Mouse (Mus musculus) stomach, embryonic 14.5 days (tissue): ENCODE data around the gene Creld1. TPM values are rescaled to one million over a fixed set of nuclear protein-coding genes. Genes with fewer than 3 reads are reported as not detected.
A peak's percentile ranks its signal among the peaks of the same experiment; 100 is the strongest.

Experiments
- ATAC-seq: fragments of 200-750 bp; cut with Nextera tagmentation; 2 replicates; pipeline ENCODE4 v1.8.0; 2017; ENCODE audit warnings: low read depth, moderate TSS enrichment; ENCODE audit not compliant: insufficient number of reproducible peaks, insufficient read depth, low FRiP score
- H3K27ac ChIP-seq: fragments of 300-500 bp; sonication (generic); 2 replicates; pipeline ENCODE4 v1.5.1; 2014; ENCODE audit warnings: mild to moderate bottlenecking, low read length, moderate library complexity, mixed read lengths
- H3K27me3 ChIP-seq: fragments of 300-500 bp; sonication (generic); 2 replicates; pipeline ENCODE4 v1.6.1; 2014; ENCODE audit warnings: low read length, control low read depth, mixed read lengths; ENCODE audit not compliant: control insufficient read depth, insufficient read depth
- H3K36me3 ChIP-seq: fragments of 300-500 bp; sonication (generic); 2 replicates; pipeline ENCODE4 v1.6.1; 2014; ENCODE audit warnings: mild to moderate bottlenecking, control low read depth, low read length, moderate library complexity, mixed read lengths; ENCODE audit not compliant: control insufficient read depth, insufficient read depth
- H3K4me1 ChIP-seq: fragments of 300-500 bp; sonication (generic); 2 replicates; pipeline ENCODE4 v1.6.1; 2014; ENCODE audit warnings: low read length, control low read depth, mixed read lengths; ENCODE audit not compliant: control insufficient read depth, insufficient read depth
- H3K4me2 ChIP-seq: fragments of 300-500 bp; sonication (generic); replicated peaks from 2 replicates; pipeline ENCODE4 v1.6.1; 2014; ENCODE audit warnings: low read depth, low read length, control low read depth
- H3K4me3 ChIP-seq: fragments of 300-500 bp; sonication (generic); 2 replicates; pipeline ENCODE4 v1.5.1; 2014; ENCODE audit warnings: low read depth, low read length, control low read depth
- H3K9ac ChIP-seq: fragments of 300-500 bp; sonication (generic); replicated peaks from 2 replicates; pipeline ENCODE4 v1.6.1; 2014; ENCODE audit warnings: low read depth, mild to moderate bottlenecking, control low read depth, low read length, moderate library complexity, mixed read lengths
- H3K9me3 ChIP-seq: fragments of 300-500 bp; sonication (generic); 2 replicates; pipeline ENCODE4 v1.6.1; 2016; ENCODE audit warnings: low read depth, low read length, control low read depth; ENCODE audit not compliant: control insufficient read depth
- WGBS: fragments of 180-500 bp; shearing (Covaris S2); extraction: QIAGEN DNeasy Blood & Tissue Kit; methylation state at CpG from one replicate; pipeline ENCODE4 v1.1.7; 2014; 5-methylcytosine and 5-hydroxymethylcytosine counted together
- polyA plus RNA-seq: library from polyadenylated mRNA; unstranded; fragments of >200 nt; fragmentation: Nextera tagmentation; extraction: Ambion mirVana; gene quantifications from 2 replicates; pipeline ENCODE4 v1.2.1, GENCODE M21; 2014

The Creld1 gene
- polyA plus RNA-seq, 1 experiment from 2014 or later = 16.0 TPM

DNA sequence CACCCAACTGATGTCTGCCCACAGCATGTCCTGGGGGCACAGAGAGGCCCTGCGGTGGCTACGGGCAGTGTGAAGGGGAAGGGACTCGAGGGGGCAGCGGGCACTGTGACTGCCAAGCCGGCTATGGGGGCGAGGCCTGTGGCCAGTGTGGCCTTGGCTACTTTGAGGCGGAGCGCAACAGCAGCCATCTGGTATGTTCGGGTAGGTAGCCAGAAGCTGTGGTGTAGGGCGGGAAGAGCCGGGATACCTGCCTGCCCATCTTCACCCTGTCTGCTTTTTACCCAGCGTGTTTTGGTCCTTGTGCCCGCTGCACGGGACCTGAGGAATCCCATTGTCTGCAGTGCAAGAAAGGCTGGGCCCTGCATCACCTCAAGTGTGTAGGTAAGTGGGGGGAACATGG lies 6.3 kb downstream of the Creld1 start:
- no peak overlapping the region for H3K4me2 ChIP-seq
- no peak overlapping the region for H3K4me3 ChIP-seq
- H3K9ac ChIP-seq = no peak overlapping the region
- ATAC-seq = no peak
- no peaks in the 10 kb centered on the region for H3K9me3 ChIP-seq
- H3K36me3 ChIP-seq = no peaks in the 10 kb centered on the region
- no peak overlapping the region for H3K27ac ChIP-seq
- no peaks in the 10 kb centered on the region for H3K4me1 ChIP-seq
- 93% methylated on average over 14 of the region's 14 CpGs for WGBS
- no peaks in the 10 kb centered on the region for H3K27me3 ChIP-seq

DNA sequence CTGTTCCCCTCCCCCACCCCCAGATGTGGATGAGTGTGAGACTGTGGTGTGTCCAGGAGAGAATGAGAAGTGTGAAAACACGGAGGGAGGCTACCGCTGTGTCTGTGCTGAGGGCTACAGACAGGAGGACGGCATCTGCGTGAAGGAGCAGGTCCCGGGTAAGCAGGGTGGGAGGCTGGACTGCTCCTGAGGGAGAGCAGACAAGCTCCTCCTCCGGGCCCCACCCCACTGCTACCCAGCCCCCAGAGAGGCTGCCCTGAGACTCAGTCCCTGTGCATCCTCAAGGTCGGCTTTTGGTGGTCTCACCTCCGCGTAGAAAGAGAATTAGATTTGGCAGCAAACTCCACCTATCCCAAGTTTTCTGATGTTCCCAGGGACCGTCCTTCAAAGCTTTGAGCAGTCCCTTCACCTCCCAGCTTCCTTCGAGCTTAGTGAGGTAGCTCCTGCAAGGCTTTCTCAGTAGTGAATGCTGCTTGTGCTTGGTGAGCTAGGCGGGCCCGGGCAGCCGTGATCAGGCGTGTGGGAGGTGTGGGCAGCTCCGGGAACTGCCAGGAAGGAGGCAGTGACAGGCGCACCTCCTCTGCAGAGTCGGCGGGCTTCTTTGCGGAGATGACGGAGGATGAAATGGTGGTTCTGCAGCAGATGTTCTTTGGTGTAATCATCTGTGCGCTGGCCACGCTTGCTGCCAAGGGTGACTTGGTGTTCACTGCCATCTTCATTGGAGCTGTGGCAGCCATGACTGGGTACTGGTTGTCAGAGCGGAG lies 9.2 kb downstream of the Creld1 start:
- Histone ChIP-seq H3K4me3 (no peak overlapping the region), H3K9ac (no peak overlapping the region), H3K27me3 (peaks cover 6% of the 10 kb centered on the region; the same call in 1 of the 2 replicates), H3K4me2 (no peak overlapping the region), H3K4me1 (peaks cover 5% of the 10 kb centered on the region; the same call in 1 of the 2 replicates), H3K9me3 (no peaks in the 10 kb centered on the region), H3K27ac (no peak overlapping the region), H3K36me3 (no peaks in the 10 kb centered on the region)
- WGBS = 63% methylated on average over 24 of the region's 24 CpGs
- ATAC-seq = no peak

DNA sequence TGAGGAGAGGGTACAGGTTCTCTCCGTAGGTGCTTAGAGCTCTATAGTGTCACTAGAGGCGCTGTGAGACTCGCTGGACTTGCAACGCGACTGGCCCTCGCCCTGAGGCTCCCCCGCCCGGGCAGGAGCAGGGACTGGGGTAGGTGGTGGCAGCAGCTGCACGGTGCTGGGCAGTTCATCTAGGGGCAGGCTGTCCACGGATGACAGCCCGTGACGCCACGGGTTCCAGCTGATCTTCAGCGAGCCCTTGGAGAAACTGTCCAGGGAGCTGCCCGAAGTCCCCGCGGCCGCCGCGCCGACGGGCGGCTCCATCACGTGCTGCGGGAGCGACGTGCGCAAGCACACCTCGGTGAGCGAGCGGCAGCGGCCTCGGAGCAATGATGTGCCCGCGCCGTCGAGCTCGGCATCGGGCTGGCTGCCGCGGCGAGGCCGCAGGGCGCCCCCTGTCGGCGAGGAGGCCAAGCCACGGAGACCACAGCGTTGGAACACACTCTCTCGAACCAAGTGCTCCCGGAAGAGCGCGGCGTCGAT lies 11.2 kb downstream of the Creld1 start:
- H3K27me3 ChIP-seq = peaks cover 6% of the 10 kb centered on the region; the same call in 1 of the 2 replicates
- peak overlapping the region; percentile 28 for H3K9ac ChIP-seq
- peak overlapping the region; percentile 70 for H3K4me2 ChIP-seq
- no peaks in the 10 kb centered on the region for H3K9me3 ChIP-seq
- peak overlapping the region; percentile 35 for H3K4me3 ChIP-seq
- H3K4me1 ChIP-seq = peaks cover 5% of the 10 kb centered on the region; the same call in 1 of the 2 replicates
- under 1% methylated on average over 54 of the region's 54 CpGs for WGBS
- no peak overlapping the region for H3K27ac ChIP-seq
- H3K36me3 ChIP-seq = no peaks in the 10 kb centered on the region
- ATAC-seq = peak; percentile 81

DNA sequence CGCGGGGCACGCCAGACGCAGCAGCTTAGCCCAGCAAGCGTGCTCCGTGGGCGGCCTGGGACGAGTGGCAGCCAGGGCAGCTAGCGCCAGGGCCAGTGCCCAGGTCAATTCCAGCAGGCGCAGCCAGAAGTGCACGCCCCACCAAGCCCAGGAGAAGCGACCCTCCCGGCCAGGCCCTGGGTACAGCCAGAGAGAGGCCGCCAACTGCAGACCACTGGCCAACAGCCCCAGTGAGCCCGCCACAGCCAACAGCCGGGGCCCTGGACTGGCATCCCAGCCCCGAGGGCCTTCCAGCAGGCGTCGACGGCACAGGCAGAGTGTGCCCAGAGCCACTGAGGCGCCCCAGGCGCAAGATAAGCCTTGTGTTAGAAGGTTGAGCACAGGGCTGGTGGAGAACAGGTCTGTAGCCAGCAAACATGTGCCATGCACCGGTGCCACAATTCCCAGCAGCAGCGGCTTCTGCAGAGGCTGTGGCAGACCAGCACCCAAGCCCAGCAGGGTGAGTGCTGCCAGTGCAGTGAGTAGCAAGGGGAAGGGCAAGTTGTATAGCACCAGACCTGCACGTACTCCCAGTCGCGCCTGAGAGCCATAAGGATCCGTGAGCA lies 12.1 kb downstream of the Creld1 start:
- Histone ChIP-seq H3K4me1 (peaks cover 5% of the 10 kb centered on the region; the same call in 1 of the 2 replicates), H3K9me3 (no peaks in the 10 kb centered on the region), H3K27ac (no peak overlapping the region), H3K4me3 (peak overlapping the region; percentile 35; the same call in 1 of the 2 replicates), H3K9ac (no peak overlapping the region), H3K27me3 (peaks cover 6% of the 10 kb centered on the region; the same call in 1 of the 2 replicates), H3K36me3 (no peaks in the 10 kb centered on the region), H3K4me2 (peak overlapping the region; percentile 70)
- WGBS = 45% methylated on average over 28 of the region's 28 CpGs
- no peak for ATAC-seq

DNA sequence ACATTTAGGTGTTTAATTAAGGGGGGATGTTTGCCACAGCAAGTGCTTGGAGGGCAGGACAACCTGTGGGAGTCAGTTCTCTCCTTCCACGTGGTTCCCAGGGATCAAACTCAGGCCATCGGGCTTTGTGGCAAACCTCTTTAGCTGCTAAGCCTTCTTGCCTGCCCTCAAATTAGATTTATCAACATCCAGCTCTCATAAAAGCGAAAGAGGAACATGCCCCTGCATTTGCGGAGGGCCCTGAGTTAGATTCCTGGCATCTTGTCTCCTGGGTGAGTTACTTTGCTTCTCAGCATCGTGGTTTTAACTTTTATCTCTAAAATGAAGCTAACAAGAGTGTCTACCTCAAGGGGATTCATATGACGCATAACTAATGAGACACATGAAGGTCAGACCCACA lies 16.2 kb downstream of the Creld1 start:
- Histone ChIP-seq H3K4me3 (no peak overlapping the region), H3K27me3 (peaks cover 13% of the 10 kb centered on the region), H3K9me3 (no peaks in the 10 kb centered on the region), H3K27ac (no peak overlapping the region), H3K4me1 (peaks cover 5% of the 10 kb centered on the region; the same call in 1 of the 2 replicates), H3K4me2 (no peak overlapping the region), H3K36me3 (no peaks in the 10 kb centered on the region), H3K9ac (no peak overlapping the region)
- WGBS = 71% methylated on average over 6 of the region's 6 CpGs
- no peak for ATAC-seq

DNA sequence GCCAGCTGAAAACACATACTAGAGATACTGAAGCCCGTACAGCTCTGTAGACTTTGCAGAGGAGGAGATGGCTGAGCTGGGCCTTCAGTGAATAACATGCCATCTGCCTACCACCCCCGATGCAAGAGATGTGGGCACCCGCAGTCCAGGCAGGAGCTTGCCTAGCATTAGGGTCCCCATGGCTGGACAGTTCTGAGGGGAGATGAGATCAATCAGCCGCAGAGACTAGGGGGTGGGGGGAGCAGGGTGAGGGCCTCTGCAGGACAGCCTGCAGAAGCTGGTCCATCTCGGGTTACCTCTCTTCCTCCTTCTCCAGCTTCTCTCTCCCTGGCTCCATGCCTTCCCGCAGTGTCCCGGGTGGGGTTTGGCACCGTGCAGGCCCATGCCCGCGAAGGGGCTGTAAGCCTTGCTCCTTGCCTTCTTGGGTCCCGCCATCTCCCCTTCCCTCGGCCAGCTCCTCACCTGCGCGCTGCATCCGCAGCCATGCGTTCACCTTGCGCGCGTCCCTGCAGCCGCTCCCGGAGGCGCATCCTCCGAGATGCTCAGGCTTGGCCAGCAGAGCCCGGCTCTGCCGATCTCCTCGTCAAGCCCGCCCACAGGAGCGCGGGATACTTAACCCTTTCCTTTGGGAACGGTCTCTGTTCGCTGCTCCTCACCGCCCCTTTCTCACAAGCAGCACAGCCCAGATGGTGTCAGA lies 18.4 kb downstream of the Creld1 start, which contains the start of gene Prrt3:
Gene Prrt3 (minus strand): TSS at position 544 of the 697 bp plus-strand sequence.
- no peak within 1 kb of the TSS for H3K9ac ChIP-seq
- H3K27me3 ChIP-seq = peaks cover 8% of the 10 kb centered on the region
- no peak within 1 kb of the TSS for H3K27ac ChIP-seq
- ATAC-seq = 0 out of 2 replicates have a peak, but pooled peaks have one; percentile 23
- no peaks in the 10 kb centered on the region for H3K4me1 ChIP-seq
- H3K4me3 ChIP-seq = peak within 1 kb of the TSS; percentile 31
- no peaks in the 10 kb centered on the region for H3K36me3 ChIP-seq
- peak within 1 kb of the TSS; percentile 56 for H3K4me2 ChIP-seq
- H3K9me3 ChIP-seq = no peaks in the 10 kb centered on the region
- whole genome bisulfite sequencing = 2% methylated on average over 32 of the region's 32 CpGs

DNA sequence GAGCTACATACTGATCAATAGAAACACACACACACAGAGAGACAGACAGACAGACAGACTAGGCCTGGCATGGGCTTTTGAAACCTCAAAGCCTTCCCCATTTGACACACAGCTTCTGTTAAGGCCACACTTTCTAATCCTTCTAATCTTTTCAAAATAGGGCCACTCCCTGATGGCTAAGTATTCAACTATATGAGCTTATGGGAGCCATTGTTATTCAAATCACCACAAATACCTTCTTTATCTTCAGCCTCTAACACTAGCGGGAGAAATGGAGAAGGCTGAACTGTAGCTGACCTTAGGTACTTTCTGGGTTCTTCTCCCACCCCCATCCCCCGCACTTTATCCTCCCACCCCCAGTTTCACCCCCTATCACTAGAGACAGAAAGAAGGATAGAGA lies 19.7 kb downstream of the Creld1 start:
- H3K27me3 ChIP-seq = peaks cover 7% of the 10 kb centered on the region
- H3K36me3 ChIP-seq = no peaks in the 10 kb centered on the region
- no peak for ATAC-seq
- H3K4me3 ChIP-seq = no peak overlapping the region
- H3K4me1 ChIP-seq = no peaks in the 10 kb centered on the region
- no peaks in the 10 kb centered on the region for H3K9me3 ChIP-seq
- H3K9ac ChIP-seq = no peak overlapping the region
- WGBS = 65% methylated on average over 2 of the region's 2 CpGs
- no peak overlapping the region for H3K27ac ChIP-seq
- no peak overlapping the region for H3K4me2 ChIP-seq

DNA sequence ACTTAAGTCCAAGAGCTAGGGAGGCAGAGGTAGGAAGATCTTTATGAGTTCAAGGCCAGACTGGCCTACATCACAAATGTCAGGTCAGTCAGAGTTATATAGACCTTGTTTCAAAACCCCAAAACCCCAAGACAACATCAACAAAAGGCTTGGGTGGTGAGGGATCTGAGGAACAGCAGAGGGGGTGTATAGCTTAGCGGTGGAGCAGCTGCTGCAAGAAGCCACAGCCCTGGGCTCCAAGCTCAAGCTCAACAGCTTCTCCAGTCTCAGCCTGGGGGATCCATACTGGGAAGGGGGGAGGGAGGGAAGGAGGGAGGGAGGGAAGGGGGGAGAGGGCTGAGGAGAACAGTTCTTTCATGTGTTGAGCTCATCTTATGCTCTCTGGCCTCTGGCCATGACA lies 22.6 kb downstream of the Creld1 start:
- Histone ChIP-seq H3K9ac (no peak overlapping the region), H3K9me3 (no peaks in the 10 kb centered on the region), H3K36me3 (no peaks in the 10 kb centered on the region), H3K4me1 (no peaks in the 10 kb centered on the region), H3K27ac (no peak overlapping the region), H3K4me2 (no peak overlapping the region), H3K4me3 (no peak overlapping the region), H3K27me3 (peaks cover 3% of the 10 kb centered on the region)
- no peak for ATAC-seq
- 73% methylated on average over 1 of the region's 1 CpGs for WGBS
